Mouse (Mus musculus) forebrain, embryonic 13.5 days (tissue): ENCODE results near the gene Sept4. TPM values are rescaled to one million over a fixed set of nuclear protein-coding genes. Genes with fewer than 3 reads are reported as not detected.

Experiments
- ATAC-seq: fragments of 200-750 bp; cut with Nextera tagmentation; 2 replicates; pipeline ENCODE4 v1.8.0; 2017
- H3K27ac ChIP-seq: fragments of 300-500 bp; sonication (generic); 2 replicates; pipeline ENCODE4 v1.5.1; 2015; ENCODE audit warnings: inconsistent platforms, mild to moderate bottlenecking, moderate library complexity
- H3K27me3 ChIP-seq: fragments of 300-500 bp; sonication (generic); 2 replicates; pipeline ENCODE4 v1.6.1; 2015; ENCODE audit warnings: mild to moderate bottlenecking, inconsistent platforms
- H3K36me3 ChIP-seq: fragments of 300-500 bp; sonication (generic); 2 replicates; pipeline ENCODE4 v1.6.1; 2015; ENCODE audit warnings: mild to moderate bottlenecking, inconsistent platforms; ENCODE audit not compliant: poor library complexity, severe bottlenecking
- H3K4me1 ChIP-seq: fragments of 300-500 bp; sonication (generic); 2 replicates; pipeline ENCODE4 v1.6.1; 2015; ENCODE audit warnings: inconsistent platforms
- H3K4me2 ChIP-seq: fragments of 300-500 bp; sonication (generic); 2 replicates; pipeline ENCODE4 v1.6.1; 2015; ENCODE audit warnings: inconsistent platforms, mild to moderate bottlenecking, moderate library complexity
- H3K4me3 ChIP-seq: fragments of 300-500 bp; sonication (generic); 2 replicates; pipeline ENCODE4 v1.5.1; 2015; ENCODE audit warnings: mild to moderate bottlenecking, inconsistent platforms
- H3K9ac ChIP-seq: fragments of 300-500 bp; sonication (generic); 2 replicates; pipeline ENCODE4 v1.6.1; 2015; ENCODE audit warnings: mild to moderate bottlenecking, inconsistent platforms
- H3K9me3 ChIP-seq: fragments of 300-500 bp; sonication (generic); replicated peaks from 2 replicates; pipeline ENCODE4 v1.6.1; 2016; ENCODE audit warnings: inconsistent platforms
- WGBS: fragments of 180-500 bp; shearing (Covaris S2); methylation state at CpG from one replicate; pipeline ENCODE4 v1.1.7; 2015; 5-methylcytosine and 5-hydroxymethylcytosine counted together
- polyA plus RNA-seq: library from polyadenylated mRNA; unstranded; fragments of >200 nt; fragmentation: Nextera tagmentation; extraction: Ambion mirVana; gene quantifications from 2 replicates; pipeline ENCODE4 v1.2.1, GENCODE M21; 2015

Gene Sept4
- polyA plus RNA-seq, 1 experiment from 2014 or later: 13.4 TPM

DNA sequence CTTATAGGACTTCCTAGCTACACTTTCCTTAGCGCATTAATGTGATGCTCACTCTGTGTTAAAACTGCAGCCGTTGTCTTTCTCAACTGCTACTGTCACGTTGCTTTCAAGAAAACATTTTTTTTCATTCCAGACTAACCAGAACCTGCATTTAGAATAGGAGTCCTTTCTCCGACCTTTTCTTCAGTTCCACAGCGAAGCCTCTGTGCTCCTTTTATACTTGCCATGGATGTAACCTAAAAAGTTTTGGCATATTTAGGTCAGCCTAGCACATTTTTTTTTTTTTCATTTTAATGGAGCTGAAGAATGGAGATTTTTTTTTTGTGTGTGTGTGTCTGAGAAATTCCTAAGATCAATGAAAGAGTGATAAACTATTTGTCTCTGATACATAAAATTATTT lies 46.8 kb downstream of the Sept4 start:
- no peak overlapping the region for H3K4me3 ChIP-seq
- H3K9me3 ChIP-seq: peaks cover 9% of the 10 kb centered on the region
- peaks cover 91% of the 10 kb centered on the region for H3K36me3 ChIP-seq
- H3K27me3 ChIP-seq: no peaks in the 10 kb centered on the region
- no peaks in the 10 kb centered on the region for H3K4me1 ChIP-seq
- no peak for ATAC-seq
- no peak overlapping the region for H3K9ac ChIP-seq
- WGBS: 95% methylated on average over 5 of the region's 5 CpGs
- no peak overlapping the region for H3K4me2 ChIP-seq
- no peak overlapping the region for H3K27ac ChIP-seq

DNA sequence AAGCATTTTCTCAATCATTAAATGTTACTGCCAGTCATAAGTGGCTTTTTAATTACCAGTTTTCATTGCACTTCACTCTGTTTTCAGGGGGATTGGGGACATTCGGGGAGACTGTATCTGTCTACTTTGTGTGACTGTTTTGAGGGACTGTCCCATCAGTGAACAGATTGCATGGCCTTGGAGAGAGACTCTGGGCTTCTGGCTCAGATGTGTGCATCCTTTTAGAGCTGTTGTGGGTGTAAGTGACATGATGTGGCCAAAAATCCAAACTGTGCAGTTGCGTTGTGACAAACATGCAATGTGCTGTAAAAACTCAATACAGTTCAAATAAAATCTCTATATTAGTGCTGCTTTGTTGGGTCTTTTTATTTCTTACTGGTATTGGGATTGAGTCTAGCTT lies 47.2 kb downstream of the Sept4 start:
- Histone ChIP-seq H3K9me3 (peaks cover 9% of the 10 kb centered on the region), H3K4me3 (no peak overlapping the region), H3K4me2 (no peak overlapping the region), H3K27me3 (no peaks in the 10 kb centered on the region), H3K36me3 (peaks cover 89% of the 10 kb centered on the region), H3K9ac (no peak overlapping the region), H3K4me1 (no peaks in the 10 kb centered on the region), H3K27ac (no peak overlapping the region)
- no peak for ATAC-seq
- WGBS: 96% methylated on average over 2 of the region's 2 CpGs

DNA sequence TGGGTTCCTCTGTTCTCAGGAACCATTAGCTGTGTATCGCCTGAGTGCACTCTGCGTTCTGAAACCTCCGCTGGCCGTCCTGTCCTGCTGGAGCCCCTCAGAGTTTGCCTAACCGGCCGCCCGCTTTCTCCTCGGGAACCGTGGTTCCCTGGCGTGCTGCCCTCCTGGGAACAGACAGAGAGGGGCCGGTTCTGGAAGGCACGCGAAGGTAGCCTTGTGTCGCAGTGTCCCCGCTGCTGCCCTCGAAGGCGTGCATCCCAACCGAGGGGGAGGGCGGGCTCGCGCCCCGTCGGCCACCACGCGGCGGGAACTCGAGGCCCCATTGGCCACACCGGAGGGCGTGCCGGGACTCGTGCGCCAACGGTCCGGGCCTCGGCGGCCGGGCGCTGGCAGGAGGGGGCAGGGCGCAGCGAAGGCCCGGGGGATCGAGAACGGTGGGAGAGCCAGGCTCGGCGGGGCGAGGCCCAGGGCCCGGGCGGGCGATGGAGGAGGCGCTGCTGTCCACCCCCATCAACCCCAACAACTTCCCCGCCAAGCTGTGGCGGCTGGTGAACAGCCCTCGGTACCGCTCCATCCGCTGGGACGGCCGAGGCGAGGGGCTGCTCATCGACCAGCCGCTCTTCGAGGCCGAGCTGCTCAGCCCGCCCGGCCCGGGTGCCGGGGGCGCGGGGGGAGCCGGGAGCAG lies 48.2 kb downstream of the Sept4 start, which contains the start of gene Hsf5:
Gene Hsf5, plus strand, starts transcription at position 375 of the 685 bp plus-strand sequence.
- ATAC-seq: no peak
- Histone ChIP-seq H3K4me2 (no peak within 1 kb of the TSS), H3K27me3 (no peaks in the 10 kb centered on the region), H3K9me3 (peaks cover 9% of the 10 kb centered on the region), H3K4me1 (no peaks in the 10 kb centered on the region), H3K9ac (no peak within 1 kb of the TSS), H3K27ac (no peak within 1 kb of the TSS), H3K36me3 (peaks cover 83% of the 10 kb centered on the region), H3K4me3 (no peak within 1 kb of the TSS)
- 90% methylated on average over 62 of the region's 69 CpGs for WGBS

DNA sequence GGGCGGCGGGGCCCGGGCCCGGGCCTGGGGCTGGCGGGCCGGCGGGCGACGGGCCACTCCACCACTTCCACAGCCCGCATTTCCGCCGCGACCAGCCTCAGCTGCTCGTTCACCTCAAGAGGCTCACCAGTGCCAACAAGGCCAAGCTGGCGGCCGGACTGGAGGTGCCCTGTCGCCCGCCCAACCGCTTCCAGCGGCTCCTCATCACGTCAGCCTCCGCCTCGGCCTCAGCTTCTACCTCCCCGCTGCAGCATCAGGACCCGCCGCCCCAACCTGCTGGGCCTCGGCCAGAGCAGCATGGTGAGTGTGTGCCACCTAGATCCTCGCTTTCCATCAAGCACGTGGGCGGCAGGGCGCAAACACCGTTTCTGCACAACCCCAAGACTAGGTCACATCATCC lies 48.9 kb downstream of the Sept4 start:
- Histone ChIP-seq H3K27me3 (no peaks in the 10 kb centered on the region), H3K9ac (no peak overlapping the region), H3K4me3 (no peak overlapping the region), H3K27ac (no peak overlapping the region), H3K36me3 (peaks cover 81% of the 10 kb centered on the region), H3K4me1 (no peaks in the 10 kb centered on the region), H3K9me3 (peaks cover 9% of the 10 kb centered on the region), H3K4me2 (no peak overlapping the region)
- 92% methylated on average over 32 of the region's 32 CpGs for whole genome bisulfite sequencing
- ATAC-seq: no peak

DNA sequence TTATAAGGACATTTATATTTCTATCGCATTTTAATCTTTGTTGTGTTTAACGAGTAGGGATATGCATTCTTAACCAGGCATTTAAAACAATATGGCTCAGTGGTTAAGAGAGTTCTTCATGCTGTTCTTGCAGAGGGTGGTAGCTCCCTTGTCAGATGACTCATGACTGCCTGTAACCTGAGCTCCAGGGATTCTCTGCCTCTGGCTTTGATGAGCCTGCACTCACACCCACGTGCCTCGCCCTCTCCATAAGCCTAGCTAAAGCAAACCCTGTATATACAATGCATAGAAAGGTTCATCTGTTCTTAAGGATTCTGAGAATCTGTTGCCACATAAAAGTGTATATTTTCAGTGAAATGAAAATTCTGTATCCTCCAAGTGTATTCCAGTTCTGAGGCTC lies 54.5 kb downstream of the Sept4 start:
- no peaks in the 10 kb centered on the region for H3K4me1 ChIP-seq
- peaks cover 59% of the 10 kb centered on the region for H3K36me3 ChIP-seq
- H3K4me2 ChIP-seq: no peak overlapping the region
- no peak overlapping the region for H3K27ac ChIP-seq
- ATAC-seq: no peak
- WGBS: 85% methylated on average over 4 of the region's 4 CpGs
- no peaks in the 10 kb centered on the region for H3K27me3 ChIP-seq
- no peaks in the 10 kb centered on the region for H3K9me3 ChIP-seq
- H3K9ac ChIP-seq: no peak overlapping the region
- H3K4me3 ChIP-seq: no peak overlapping the region

DNA sequence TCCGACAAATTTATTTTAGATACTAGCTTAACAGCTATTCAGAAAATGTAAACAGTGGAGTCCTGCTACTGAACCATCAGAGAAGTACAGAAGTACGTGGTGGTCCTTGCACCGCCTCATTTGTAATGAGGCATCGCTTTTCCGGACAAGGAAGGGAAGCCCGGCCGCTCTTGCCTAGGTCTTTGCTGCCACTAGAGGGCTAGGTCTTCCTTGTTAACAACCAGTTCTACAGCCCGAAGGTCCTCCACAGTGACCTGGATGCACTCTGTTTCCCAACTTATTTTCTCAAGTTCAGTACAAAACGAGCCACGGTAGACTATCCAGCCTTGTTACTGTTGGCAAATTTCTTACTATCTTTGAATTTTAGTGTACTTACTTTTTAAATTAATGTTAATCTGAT lies 61.2 kb downstream of the Sept4 start:
- Histone ChIP-seq H3K4me1 (no peaks in the 10 kb centered on the region), H3K27ac (no peak overlapping the region), H3K4me2 (no peak overlapping the region), H3K27me3 (no peaks in the 10 kb centered on the region), H3K36me3 (peaks cover 11% of the 10 kb centered on the region; the same call in 1 of the 2 replicates), H3K9me3 (no peaks in the 10 kb centered on the region), H3K9ac (no peak overlapping the region), H3K4me3 (no peak overlapping the region)
- ATAC-seq: no peak
- 37% methylated on average over 10 of the region's 10 CpGs for WGBS

DNA sequence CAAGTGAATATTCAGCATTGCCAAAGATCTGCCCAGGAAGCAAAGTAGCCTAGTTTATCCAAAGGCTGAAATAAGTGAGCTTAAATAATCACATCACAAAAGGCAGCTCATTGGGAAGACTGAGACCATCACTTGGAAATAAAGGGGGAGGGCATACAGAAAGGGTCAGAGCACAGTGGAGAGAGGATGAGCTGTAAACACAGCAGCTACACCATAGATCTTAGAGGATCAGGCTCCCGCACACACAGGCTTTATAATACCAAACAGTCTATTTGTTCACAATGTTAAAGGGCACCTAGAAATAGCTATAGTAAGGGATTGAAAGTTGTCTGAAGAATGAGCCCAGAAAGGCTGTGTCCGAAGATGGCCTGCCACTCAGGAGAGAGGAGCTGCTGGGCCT lies 70.1 kb downstream of the Sept4 start:
- ATAC-seq: no peak
- Histone ChIP-seq H3K4me3 (peak overlapping the region; percentile 44), H3K27ac (no peak overlapping the region)

DNA sequence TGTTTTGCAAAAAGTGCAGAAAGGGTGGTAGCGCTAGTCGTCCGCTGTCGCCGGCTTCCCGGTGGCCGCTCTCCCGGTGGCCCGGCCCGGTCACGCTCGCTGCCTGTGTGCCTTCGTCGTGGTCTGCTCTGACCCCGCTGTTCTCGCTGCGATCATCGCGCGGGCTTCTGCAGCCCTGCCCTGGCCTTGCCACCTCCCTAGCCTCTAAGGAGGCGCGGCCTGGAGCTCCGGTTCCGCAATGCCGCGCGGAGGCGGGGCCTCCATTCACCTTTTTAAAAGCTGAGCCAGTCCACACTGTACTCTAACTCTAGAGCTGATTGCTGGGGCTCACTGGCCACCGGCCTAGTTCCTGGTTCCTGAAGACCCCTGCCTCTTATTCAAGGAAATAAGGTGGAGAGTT lies 70.5 kb downstream of the Sept4 start:
- peak; percentile 21; the same call in 1 of the 2 replicates for ATAC-seq
- WGBS: under 1% methylated on average over 29 of the region's 29 CpGs
- no peak overlapping the region for H3K27ac ChIP-seq

More for the DNA sequence above, 70.1 kb downstream of the Sept4 start:
- 0 out of 2 replicates have a peak, but pooled peaks cover 5% of the 10 kb centered on the region for H3K36me3 ChIP-seq
- peak overlapping the region; percentile 73 for H3K9ac ChIP-seq
- no peaks in the 10 kb centered on the region for H3K27me3 ChIP-seq
- 13% methylated on average over 2 of the region's 2 CpGs for WGBS
- H3K4me2 ChIP-seq: peak overlapping the region; percentile 77
- H3K9me3 ChIP-seq: no peaks in the 10 kb centered on the region
- peaks cover 10% of the 10 kb centered on the region for H3K4me1 ChIP-seq

More for the DNA sequence above, 70.5 kb downstream of the Sept4 start:
- Histone ChIP-seq H3K4me2 (peak overlapping the region; percentile 77), H3K4me3 (peak overlapping the region; percentile 44), H3K9me3 (no peaks in the 10 kb centered on the region), H3K4me1 (peaks cover 10% of the 10 kb centered on the region), H3K36me3 (0 out of 2 replicates have a peak, but pooled peaks cover 5% of the 10 kb centered on the region), H3K27me3 (no peaks in the 10 kb centered on the region), H3K9ac (peak overlapping the region; percentile 73)

Other genes starting within 250 kb of the Sept4 start
- gene Ppm1e, start 209.9 kb upstream of the Sept4 start, polyA plus RNA-seq: 16.8 and 17.4 TPM in 2 replicates
- gene Rad51c, start 163.9 kb upstream of the Sept4 start, polyA plus RNA-seq: 10.7 and 11.2 TPM in 2 replicates
- gene Tex14, start 163.8 kb upstream of the Sept4 start, polyA plus RNA-seq: 0.10 and 0.43 TPM in 2 replicates
- gene Gm11492, start 2.2 kb upstream of the Sept4 start, polyA plus RNA-seq: not detected in 2 replicates
- gene Mtmr4, start 23.3 kb downstream of the Sept4 start, polyA plus RNA-seq: 49.2 and 54.6 TPM in 2 replicates
- 0.27 and 0.53 TPM in 2 replicates for gene Hsf5, start 48.3 kb downstream of the Sept4 start, polyA plus RNA-seq
- 0.70 and 1.5 TPM in 2 replicates for gene Rnf43, start 93.8 kb downstream of the Sept4 start, polyA plus RNA-seq
- gene Supt4a, start 168.6 kb downstream of the Sept4 start, polyA plus RNA-seq: 168 and 177 TPM in 2 replicates
- 20.7 and 29.1 TPM in 2 replicates for gene Tspoap1, start 191.6 kb downstream of the Sept4 start, polyA plus RNA-seq
- gene Mpo, start 224.7 kb downstream of the Sept4 start, polyA plus RNA-seq: 0.17 and 0.44 TPM in 2 replicates